Comparison of ENCODE assay signal across 13 mouse cellular contexts in genomic region chr5:28158308-28159071, GRCm38 (mm10). TPM values are rescaled to one million over a fixed set of nuclear protein-coding genes. Genes with fewer than 3 reads are reported as not detected.
DNase-seq lines count a peak whose midpoint lies in the region; ATAC-seq lines count a peak whose summit lies in the region.
"Had no signal": no experiment of that assay in that cellular context is flagged by ENCODE, and none has a peak within 500 bp of the region (broad histone marks: within the 10 kb centered on the region; RNA-seq: fewer than 3 reads in every experiment).

No protein-coding gene starts in this region.

- no peak overlapping the region for H3K27ac ChIP-seq in kidney, embryonic 14.5 days (ENCODE audit: low read depth, low read length)
- H3K27ac ChIP-seq in hindbrain, embryonic 10.5 days = peak overlapping the region; percentile 87
- peak overlapping the region; percentile 78 for H3K27ac ChIP-seq in midbrain, embryonic 13.5 days
- H3K27ac ChIP-seq: macrophage had no signal

- H3K4me1 ChIP-seq in kidney, embryonic 14.5 days (ENCODE audit: control insufficient read depth, insufficient read depth, low read length) = peaks cover 5% of the 10 kb centered on the region; the same call in 1 of the 2 replicates
- H3K4me1 ChIP-seq in hindbrain, embryonic 10.5 days (replicated peaks) = peaks cover 54% of the 10 kb centered on the region
- H3K4me1 ChIP-seq in midbrain, embryonic 13.5 days (replicated peaks) = peaks cover 37% of the 10 kb centered on the region

- H3K27me3 ChIP-seq in kidney, embryonic 14.5 days (ENCODE audit: control insufficient read depth, insufficient read depth, low read length) = peaks cover 79% of the 10 kb centered on the region
- H3K27me3 ChIP-seq in hindbrain, embryonic 10.5 days (ENCODE audit: insufficient read depth, poor library complexity, severe bottlenecking) = peaks cover 99% of the 10 kb centered on the region
- peaks cover 84% of the 10 kb centered on the region for H3K27me3 ChIP-seq in midbrain, embryonic 13.5 days

- H3K9ac ChIP-seq in kidney, embryonic 14.5 days (ENCODE audit: low read depth, low read length) = no peak overlapping the region
- H3K9ac ChIP-seq in midbrain, embryonic 13.5 days (replicated peaks) = peak overlapping the region; percentile 59

- H3K4me2 ChIP-seq in kidney, embryonic 14.5 days (replicated peaks; ENCODE audit: low read depth, low read length) = peak overlapping the region; percentile 16; the same call in 1 of the 2 replicates
- H3K4me2 ChIP-seq in midbrain, embryonic 13.5 days (replicated peaks) = peak overlapping the region; percentile 50

- H3K4me3 ChIP-seq in kidney, embryonic 14.5 days (ENCODE audit: low read length) = peak overlapping the region; percentile 3
- H3K4me3 ChIP-seq in hindbrain, embryonic 10.5 days = peak overlapping the region; percentile 45
- H3K4me3 ChIP-seq in midbrain, embryonic 13.5 days (replicated peaks) = peak overlapping the region; percentile 25
- H3K4me3 ChIP-seq: erythroblast, embryonic 14.5 days had no signal

- WGBS in kidney, embryonic 14.5 days = under 1% methylated on average over 31 of the region's 31 CpGs
- WGBS in hindbrain, embryonic 10.5 days = under 1% methylated on average over 31 of the region's 31 CpGs
- under 1% methylated on average over 31 of the region's 31 CpGs for WGBS in midbrain, embryonic 13.5 days

- peak; percentile 87 for ATAC-seq in kidney, embryonic 14.5 days (ENCODE audit: low FRiP score, low TSS enrichment)
- ATAC-seq in midbrain, embryonic 13.5 days = peak; percentile 90
- no peak for ATAC-seq in erythroid progenitor cell, adult 5-6 weeks (replicated peaks; ENCODE audit: low FRiP score, poor library complexity, severe bottlenecking)

- no peaks in the 10 kb centered on the region for H3K9me3 ChIP-seq in kidney, embryonic 14.5 days (ENCODE audit: control insufficient read depth, low read length)
- H3K9me3 ChIP-seq in hindbrain, embryonic 10.5 days = no peaks in the 10 kb centered on the region
- no peaks in the 10 kb centered on the region for H3K9me3 ChIP-seq in midbrain, embryonic 13.5 days

- DNase-seq in kidney, adult 8-10 months = no peak
- DNase-seq in embryo, embryonic 11 days = peak; percentile 69
- peak; percentile 76 for DNase-seq in hindbrain, embryonic 10.5 days (ENCODE audit: low spot score)
- DNase-seq in layer of hippocampus, postnatal 10 days (ENCODE audit: low spot score in 2 of 2) = no peak
- no peak for DNase-seq in spleen, postnatal 10 days (ENCODE audit: low spot score in 2 of 2)
- DNase-seq: kidney, postnatal 36 days; right cerebral cortex, adult 18-20 months had no signal

- H3K36me3 ChIP-seq in kidney, embryonic 14.5 days (ENCODE audit: control insufficient read depth, insufficient read depth, low read length) = no peaks in the 10 kb centered on the region
- H3K36me3 ChIP-seq in hindbrain, embryonic 10.5 days = no peaks in the 10 kb centered on the region
- H3K36me3 ChIP-seq in midbrain, embryonic 13.5 days = no peaks in the 10 kb centered on the region

RNA-seq across cellular contexts. Expression of gene En2, which starts 7.0 kb away (rescaled TPM):
- polyA plus RNA-seq in kidney, embryonic 14.5 days (2014; fragmentation: Nextera tagmentation; extraction: Ambion mirVana) = 0.10 and 0.27 TPM in 2 replicates
- 0.50 and 0.88 TPM in 2 replicates for polyA plus RNA-seq in hindbrain, embryonic 10.5 days (2016; fragmentation: Nextera tagmentation; extraction: Ambion mirVana)
- polyA plus RNA-seq in midbrain, embryonic 13.5 days (2015; fragmentation: Nextera tagmentation; extraction: Ambion mirVana) = 1.9 and 2.2 TPM in 2 replicates
- not detected in 2 replicates for total RNA-seq in erythroid progenitor cell, adult 5-6 weeks (2015; ENCODE audit: low replicate concordance)
- total RNA-seq in erythroid progenitor cell, adult 5-6 weeks (2017; ENCODE audit: low replicate concordance) = not detected in 2 replicates
- total RNA-seq in layer of hippocampus, postnatal 10 days (2021) = under 1 TPM; 0.11 to 0.14 TPM
- total RNA-seq: MEL had no signal
- polyA plus RNA-seq: erythroblast, embryonic 14.5 days; macrophage had no signal

Comparison
In these comparisons a context has a peak if more than half of its experiments do, and no peak if none do; other contexts are left out.
1. DNase-seq: peak in embryo, embryonic 11 days (single experiment) and hindbrain, embryonic 10.5 days (single experiment); none in kidney, adult 8-10 months (0 of 2), layer of hippocampus, postnatal 10 days (0 of 2) and spleen, postnatal 10 days (0 of 2).
2. Peak in every context shown above with its lines, with median percentiles within 50 percentile points of each other: H3K4me3 ChIP-seq.